Mouse (Mus musculus) megakaryocyte, embryonic 14.5 days (primary cell): Measurements from ENCODE around the gene Ush1c.

ENCODE experiments used
- FLI1 ChIP-seq: IDR thresholded peaks from 2 replicates; pipeline ENCODE4 v1.6.1; 2012; ENCODE audit warnings: low read length, inconsistent platforms, mixed read lengths
- GATA1 ChIP-seq: IDR thresholded peaks from 3 replicates; pipeline ENCODE4 v1.6.1; 2012; ENCODE audit warnings: mixed read lengths, low read length, inconsistent platforms, borderline replicate concordance

DNA sequence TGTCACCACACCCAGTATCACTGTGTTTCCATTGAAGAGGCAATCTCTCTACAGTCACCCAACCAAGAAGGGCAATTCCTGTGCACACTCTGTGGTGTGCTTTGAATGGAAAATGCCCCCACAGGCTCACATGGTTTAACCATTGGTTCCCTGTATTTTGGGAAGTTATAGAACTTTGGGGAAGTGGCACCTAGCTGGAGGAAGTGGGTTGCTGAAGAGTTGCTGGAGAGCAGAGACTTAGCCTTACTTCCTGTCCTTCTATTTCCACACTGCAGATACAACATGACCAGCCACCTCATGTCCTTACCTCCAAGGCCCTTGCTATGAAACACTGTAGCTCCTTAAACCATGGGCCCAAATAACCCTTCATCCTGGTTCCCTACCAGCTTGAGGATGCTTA lies 54.1 kb downstream of the Ush1c start:
- no peak for TF ChIP-seq GATA1
- TF ChIP-seq FLI1: no peak
